Mouse (Mus musculus) G1E (cell line): ENCODE data around the gene Sprr3. TPM values are rescaled to one million over a fixed set of nuclear protein-coding genes. Genes with fewer than 3 reads are reported as not detected.

Experiments used
- ATAC-seq: 2 replicates; pipeline ENCODE4 v1.8.0; 2016; ENCODE audit warnings: mild to moderate bottlenecking; ENCODE audit not compliant: insufficient number of reproducible peaks, poor library complexity, low FRiP score, severe bottlenecking; ENCODE audit errors: extremely low read depth
- DNase-seq: peaks from one replicate; pipeline ENCODE4 v3.0.0; 2012; ENCODE audit warnings: low spot score
- H3K27me3 ChIP-seq: 2 replicates; pipeline ENCODE4 v1.6.1; 2012; ENCODE audit warnings: mild to moderate bottlenecking, low read length, inconsistent platforms; ENCODE audit not compliant: insufficient read depth
- H3K36me3 ChIP-seq: replicated peaks from 2 replicates; pipeline ENCODE3; 2012; ENCODE audit warnings: mild to moderate bottlenecking, inconsistent platforms
- H3K4me1 ChIP-seq: 2 replicates; pipeline ENCODE4 v1.6.1; 2012; ENCODE audit warnings: low read depth, low read length, inconsistent platforms, mixed read lengths; ENCODE audit not compliant: insufficient read depth
- H3K4me3 ChIP-seq: 2 replicates; pipeline ENCODE4 v1.5.1; 2012; ENCODE audit warnings: low read depth, mild to moderate bottlenecking, inconsistent platforms, low read length, moderate library complexity, mixed read lengths
- H3K9me3 ChIP-seq: replicated peaks from 2 replicates; pipeline ENCODE4 v1.6.1; 2012; ENCODE audit warnings: inconsistent platforms
- CTCF ChIP-seq: IDR thresholded peaks from 2 replicates; pipeline ENCODE4 v1.5.1; 2012; ENCODE audit warnings: low read depth, low read length, inconsistent platforms, mixed read lengths
- GATA1 ChIP-seq: IDR thresholded peaks from 2 replicates; pipeline ENCODE4 v1.6.1; 2012; ENCODE audit warnings: borderline replicate concordance, low read length, inconsistent platforms, mixed read lengths
- GATA2 ChIP-seq: IDR thresholded peaks from 2 replicates; pipeline ENCODE4 v1.6.1; 2012; ENCODE audit warnings: low read depth, low read length, inconsistent platforms, borderline replicate concordance
- POLR2AphosphoS5 ChIP-seq: IDR thresholded peaks from 2 replicates; pipeline ENCODE4 v1.6.1; 2012; ENCODE audit warnings: low read depth, low read length, inconsistent platforms; ENCODE audit not compliant: insufficient replicate concordance
- TAL1 ChIP-seq: conservative IDR thresholded peaks from 2 replicates; pipeline ENCODE4 v1.6.1; 2012; ENCODE audit warnings: low read depth, low read length, inconsistent platforms, mixed read lengths
- polyA plus RNA-seq: library from polyadenylated mRNA; stranded (reverse); fragments of >175 nt; gene quantifications from 2 replicates; pipeline ENCODE4 v1.2.3, GENCODE M21; 2012
- total RNA-seq, 2 experiments: library from RNA; stranded (forward) in 1 of 2; stranded (reverse) in 1 of 2; fragments of 200-1000 nt in 1 of 2; fragments of >200 nt in 1 of 2; fragmentation: Nextera tagmentation in 1 of 2; gene quantifications; 2 replicates each; pipeline ENCODE4 v1.2.3; 2014 to 2017

Sprr3 gene
- total and polyA plus RNA-seq, 3 experiments, result 0.11 TPM; not detected in 2

GRCm38 (mm10) chr3:92432282-92432681, 26.2 kb downstream of the Sprr3 start, which contains the start of gene Sprr2k:
Gene Sprr2k (plus strand): TSS chr3:92432582.
- no peak for ATAC-seq
- TF ChIP-seq CTCF, result no peak

GRCm38 (mm10) chr3:92429323-92429722, 29.2 kb downstream of the Sprr3 start, which contains the start of gene Gm9774:
Gene Gm9774 (minus strand): TSS chr3:92429423.
- Histone ChIP-seq H3K27me3 (no peaks in the 10 kb centered on the region), H3K4me3 (no peak within 1 kb of the TSS), H3K36me3 (no peaks in the 10 kb centered on the region), H3K4me1 (no peaks in the 10 kb centered on the region), H3K9me3 (peaks cover 10% of the 10 kb centered on the region)
- no peak for TF ChIP-seq GATA1
- TF ChIP-seq GATA2, result no peak
- TF ChIP-seq TAL1, result no peak
- TF ChIP-seq POLR2AphosphoS5, result no peak
- TF ChIP-seq CTCF, result no peak
- ATAC-seq (no peak), DNase-seq (no peak)

More at GRCm38 (mm10) chr3:92432282-92432681, 26.2 kb downstream of the Sprr3 start, which contains the start of gene Sprr2k:
- no peaks in the 10 kb centered on the region for H3K4me1 ChIP-seq
- no peak within 1 kb of the TSS for H3K4me3 ChIP-seq
- no peaks in the 10 kb centered on the region for H3K36me3 ChIP-seq
- no peak for DNase-seq
- H3K27me3 ChIP-seq, result no peaks in the 10 kb centered on the region
- peaks cover 10% of the 10 kb centered on the region for H3K9me3 ChIP-seq

GRCm38 (mm10) chr3:92417782-92418181, 40.7 kb downstream of the Sprr3 start, which contains the start of gene Sprr2j-ps:
Gene Sprr2j-ps (plus strand): TSS chr3:92418082.
- no peaks in the 10 kb centered on the region for H3K4me1 ChIP-seq
- 0 out of 2 replicates have a peak, but pooled peaks cover 2% of the 10 kb centered on the region for H3K9me3 ChIP-seq
- H3K4me3 ChIP-seq, result no peak within 1 kb of the TSS
- TF ChIP-seq GATA1, result no peak
- no peak for TF ChIP-seq TAL1
- no peak for TF ChIP-seq POLR2AphosphoS5
- no peak for TF ChIP-seq CTCF
- no peak for TF ChIP-seq GATA2
- no peaks in the 10 kb centered on the region for H3K36me3 ChIP-seq
- H3K27me3 ChIP-seq, result no peaks in the 10 kb centered on the region
- DNase-seq (no peak), ATAC-seq (no peak)

GRCm38 (mm10) chr3:92407691-92408090, 50.8 kb downstream of the Sprr3 start, which contains the start of gene Sprr2i:
Gene Sprr2i (plus strand): TSS chr3:92407991.
- DNase-seq, result no peak
- ATAC-seq, result no peak
- no peaks in the 10 kb centered on the region for H3K27me3 ChIP-seq
- TF ChIP-seq GATA1, result no peak
- no peak for TF ChIP-seq POLR2AphosphoS5
- no peak for TF ChIP-seq CTCF
- no peak for TF ChIP-seq GATA2
- TF ChIP-seq TAL1, result no peak
- no peaks in the 10 kb centered on the region for H3K4me1 ChIP-seq
- no peaks in the 10 kb centered on the region for H3K36me3 ChIP-seq
- no peak within 1 kb of the TSS for H3K4me3 ChIP-seq
- H3K9me3 ChIP-seq, result peaks cover 3% of the 10 kb centered on the region

Other genes with a start within 250 kb of the Sprr3 start
Only the 20 nearest of the 25 such genes appear.
- gene Sprr2a3, start 173.3 kb downstream of the Sprr3 start, total RNA-seq (2014; fragmentation: Nextera tagmentation), result not detected in 2 replicates
- 0.11 and 0.23 TPM in 2 replicates for gene Sprr2a3, start 173.3 kb downstream of the Sprr3 start, total RNA-seq (2017)
- gene Sprr2a3, start 173.3 kb downstream of the Sprr3 start, polyA plus RNA-seq, result not detected in 2 replicates
- gene Sprr2b, start 142.1 kb downstream of the Sprr3 start, total RNA-seq (2014; fragmentation: Nextera tagmentation), result not detected in 2 replicates
- gene Sprr2b, start 142.1 kb downstream of the Sprr3 start, total RNA-seq (2017), result not detected in 2 replicates
- not detected in 2 replicates for gene Sprr2b, start 142.1 kb downstream of the Sprr3 start, polyA plus RNA-seq
- not detected in 2 replicates for gene Sprr2d, start 119.6 kb downstream of the Sprr3 start, total RNA-seq (2014; fragmentation: Nextera tagmentation)
- not detected in 2 replicates for gene Sprr2d, start 119.6 kb downstream of the Sprr3 start, total RNA-seq (2017)
- not detected in 2 replicates for gene Sprr2d, start 119.6 kb downstream of the Sprr3 start, polyA plus RNA-seq
- not detected in 2 replicates for gene Sprr2e, start 106.6 kb downstream of the Sprr3 start, total RNA-seq (2014; fragmentation: Nextera tagmentation)
- not detected in 2 replicates for gene Sprr2e, start 106.6 kb downstream of the Sprr3 start, total RNA-seq (2017)
- gene Sprr2e, start 106.6 kb downstream of the Sprr3 start, polyA plus RNA-seq, result not detected in 2 replicates
- not detected in 2 replicates for gene Sprr2f, start 93.5 kb downstream of the Sprr3 start, total RNA-seq (2014; fragmentation: Nextera tagmentation)
- gene Sprr2f, start 93.5 kb downstream of the Sprr3 start, total RNA-seq (2017), result not detected in 2 replicates
- gene Sprr2f, start 93.5 kb downstream of the Sprr3 start, polyA plus RNA-seq, result not detected in 2 replicates
- not detected in 2 replicates for gene Sprr2h, start 73.0 kb downstream of the Sprr3 start, total RNA-seq (2014; fragmentation: Nextera tagmentation)
- not detected in 2 replicates for gene Sprr2h, start 73.0 kb downstream of the Sprr3 start, total RNA-seq (2017)
- gene Sprr2h, start 73.0 kb downstream of the Sprr3 start, polyA plus RNA-seq, result not detected in 2 replicates
- gene Sprr2i, start 50.7 kb downstream of the Sprr3 start, total RNA-seq (2014; fragmentation: Nextera tagmentation), result not detected in 2 replicates
- not detected in 2 replicates for gene Sprr2i, start 50.7 kb downstream of the Sprr3 start, total RNA-seq (2017)
- gene Sprr2i, start 50.7 kb downstream of the Sprr3 start, polyA plus RNA-seq, result not detected in 2 replicates
- gene Sprr2j-ps, start 40.6 kb downstream of the Sprr3 start, total RNA-seq (2014; fragmentation: Nextera tagmentation), result not detected in 2 replicates
- gene Sprr2j-ps, start 40.6 kb downstream of the Sprr3 start, total RNA-seq (2017), result not detected in 2 replicates
- not detected in 2 replicates for gene Sprr2j-ps, start 40.6 kb downstream of the Sprr3 start, polyA plus RNA-seq
- 3.7 and 4.9 TPM in 2 replicates for gene Gm9774, start 29.3 kb downstream of the Sprr3 start, total RNA-seq (2014; fragmentation: Nextera tagmentation)
- gene Gm9774, start 29.3 kb downstream of the Sprr3 start, total RNA-seq (2017), result 1.5 and 1.9 TPM in 2 replicates
- 13.1 and 22.5 TPM in 2 replicates for gene Gm9774, start 29.3 kb downstream of the Sprr3 start, polyA plus RNA-seq
- gene Sprr2k, start 26.1 kb downstream of the Sprr3 start, total RNA-seq (2014; fragmentation: Nextera tagmentation), result not detected in 2 replicates
- 0.33 and 0.46 TPM in 2 replicates for gene Sprr2k, start 26.1 kb downstream of the Sprr3 start, total RNA-seq (2017)
- not detected in 2 replicates for gene Sprr2k, start 26.1 kb downstream of the Sprr3 start, polyA plus RNA-seq
- not detected in 2 replicates for gene Sprr1b, start 19.9 kb downstream of the Sprr3 start, total RNA-seq (2014; fragmentation: Nextera tagmentation)
- gene Sprr1b, start 19.9 kb downstream of the Sprr3 start, total RNA-seq (2017), result not detected in 2 replicates
- gene Sprr1b, start 19.9 kb downstream of the Sprr3 start, polyA plus RNA-seq, result not detected in 2 replicates
- gene Sprr1a, start 27.2 kb upstream of the Sprr3 start, total RNA-seq (2014; fragmentation: Nextera tagmentation), result not detected in 2 replicates
- 0.23 TPM in 1 of 2 replicates, not detected in the other for gene Sprr1a, start 27.2 kb upstream of the Sprr3 start, total RNA-seq (2017)
- gene Sprr1a, start 27.2 kb upstream of the Sprr3 start, polyA plus RNA-seq, result not detected in 2 replicates
- not detected in 2 replicates for gene Sprr4, start 41.8 kb upstream of the Sprr3 start, total RNA-seq (2014; fragmentation: Nextera tagmentation)
- not detected in 2 replicates for gene Sprr4, start 41.8 kb upstream of the Sprr3 start, total RNA-seq (2017)
- gene Sprr4, start 41.8 kb upstream of the Sprr3 start, polyA plus RNA-seq, result not detected in 2 replicates
- not detected in 2 replicates for gene 2310046K23Rik, start 75.8 kb upstream of the Sprr3 start, total RNA-seq (2014; fragmentation: Nextera tagmentation)
- not detected in 2 replicates for gene 2310046K23Rik, start 75.8 kb upstream of the Sprr3 start, total RNA-seq (2017)
- not detected in 2 replicates for gene 2310046K23Rik, start 75.8 kb upstream of the Sprr3 start, polyA plus RNA-seq
- not detected in 2 replicates for gene Ivl, start 115.0 kb upstream of the Sprr3 start, total RNA-seq (2014; fragmentation: Nextera tagmentation)
- 0.11 TPM in 1 of 2 replicates, not detected in the other for gene Ivl, start 115.0 kb upstream of the Sprr3 start, total RNA-seq (2017)
- not detected in 2 replicates for gene Ivl, start 115.0 kb upstream of the Sprr3 start, polyA plus RNA-seq
- gene Smcp, start 130.3 kb upstream of the Sprr3 start, total RNA-seq (2014; fragmentation: Nextera tagmentation), result not detected in 2 replicates
- not detected in 2 replicates for gene Smcp, start 130.3 kb upstream of the Sprr3 start, total RNA-seq (2017)
- gene Smcp, start 130.3 kb upstream of the Sprr3 start, polyA plus RNA-seq, result not detected in 2 replicates
- not detected in 2 replicates for gene 2210017I01Rik, start 148.8 kb upstream of the Sprr3 start, total RNA-seq (2014; fragmentation: Nextera tagmentation)
- not detected in 2 replicates for gene 2210017I01Rik, start 148.8 kb upstream of the Sprr3 start, total RNA-seq (2017)
- not detected in 2 replicates for gene 2210017I01Rik, start 148.8 kb upstream of the Sprr3 start, polyA plus RNA-seq
- not detected in 2 replicates for gene Lce6a, start 162.9 kb upstream of the Sprr3 start, total RNA-seq (2014; fragmentation: Nextera tagmentation)
- not detected in 2 replicates for gene Lce6a, start 162.9 kb upstream of the Sprr3 start, total RNA-seq (2017)
- gene Lce6a, start 162.9 kb upstream of the Sprr3 start, polyA plus RNA-seq, result not detected in 2 replicates
- not detected in 2 replicates for gene Lce1a1, start 189.6 kb upstream of the Sprr3 start, total RNA-seq (2014; fragmentation: Nextera tagmentation)
- gene Lce1a1, start 189.6 kb upstream of the Sprr3 start, total RNA-seq (2017), result 0.29 TPM in 1 of 2 replicates, not detected in the other
- not detected in 2 replicates for gene Lce1a1, start 189.6 kb upstream of the Sprr3 start, polyA plus RNA-seq
- not detected in 2 replicates for gene Lce1b, start 198.2 kb upstream of the Sprr3 start, total RNA-seq (2014; fragmentation: Nextera tagmentation)
- not detected in 2 replicates for gene Lce1b, start 198.2 kb upstream of the Sprr3 start, total RNA-seq (2017)
- not detected in 2 replicates for gene Lce1b, start 198.2 kb upstream of the Sprr3 start, polyA plus RNA-seq